Mouse (Mus musculus): ENCODE measurements around the gene Spdl1. TPM values are rescaled to one million over a fixed set of nuclear protein-coding genes. Genes with fewer than 3 reads are reported as not detected.

Gene Spdl1
- polyA plus RNA-seq, 2 experiments = 12.6 to 15.5 TPM

GRCm38 (mm10) chr11:34856652-34857051 is 23.2 kb upstream of the Spdl1 start:
- Histone ChIP-seq H3K27ac (no peak overlapping the region), H3K9me3 (ENCODE audit: control insufficient read depth, low read length) (no peaks in the 10 kb centered on the region), H3K9ac (replicated peaks) (no peak overlapping the region), H3K27me3 (ENCODE audit: control insufficient read depth, insufficient read depth, low read length) (no peaks in the 10 kb centered on the region), H3K36me3 (replicated peaks; ENCODE audit: control insufficient read depth, insufficient read depth, low read depth) (no peaks in the 10 kb centered on the region), H3K4me2 (ENCODE audit: low read depth) (no peak overlapping the region), H3K4me3 (ENCODE audit: insufficient read depth in 1 of 2, low read depth in 2 of 2, low read length in 2 of 2) (no peak overlapping the region), H3K4me1 (replicated peaks; ENCODE audit: control insufficient read depth in 2 of 2, insufficient read depth in 2 of 2, low read length in 1 of 2) (no peaks in the 10 kb centered on the region)
- WGBS (ENCODE audit: insufficient replicate concordance) = 28% methylated on average over 3 of the region's 3 CpGs
- DNase-seq (ENCODE audit: low read depth in 3 of 3, low spot score in 3 of 3) (no peak), ATAC-seq (ENCODE audit: insufficient read depth) (no peak)
- TF ChIP-seq EP300 (IDR thresholded peaks at IDR 0.05; ENCODE audit: low read depth) = no peak
- TF ChIP-seq CTCF (IDR thresholded peaks at IDR 0.05; ENCODE audit: low read depth) = no peak

GRCm38 (mm10) chr11:34846268-34846652 is 12.8 kb upstream of the Spdl1 start:
- Histone ChIP-seq H3K4me1 (replicated peaks; ENCODE audit: control insufficient read depth in 2 of 2, insufficient read depth in 2 of 2, low read length in 1 of 2) (peaks cover 0 to 2% of the 10 kb centered on the region in 2 experiments; a peak in 1 of 4 replicates), H3K9ac (replicated peaks) (no peak overlapping the region), H3K36me3 (replicated peaks; ENCODE audit: control insufficient read depth, insufficient read depth, low read depth) (no peaks in the 10 kb centered on the region), H3K9me3 (ENCODE audit: control insufficient read depth, low read length) (no peaks in the 10 kb centered on the region), H3K27ac (no peak overlapping the region), H3K4me2 (ENCODE audit: low read depth) (0 out of 2 replicates have a peak overlapping the region, but pooled peaks have one; percentile 18), H3K27me3 (ENCODE audit: control insufficient read depth, insufficient read depth, low read length) (no peaks in the 10 kb centered on the region), H3K4me3 (ENCODE audit: insufficient read depth in 1 of 2, low read depth in 2 of 2, low read length in 2 of 2) (no peak overlapping the region; a peak in 1 of 4 replicates)
- DNase-seq (ENCODE audit: low read depth in 3 of 3, low spot score in 3 of 3) = no peak
- no peak for ATAC-seq (ENCODE audit: insufficient read depth)
- TF ChIP-seq CTCF (IDR thresholded peaks at IDR 0.05; ENCODE audit: low read depth) = no peak
- TF ChIP-seq EP300 (IDR thresholded peaks at IDR 0.05; ENCODE audit: low read depth) = no peak
- WGBS (ENCODE audit: insufficient replicate concordance) = 65% methylated on average over 5 of the region's 5 CpGs

DNA sequence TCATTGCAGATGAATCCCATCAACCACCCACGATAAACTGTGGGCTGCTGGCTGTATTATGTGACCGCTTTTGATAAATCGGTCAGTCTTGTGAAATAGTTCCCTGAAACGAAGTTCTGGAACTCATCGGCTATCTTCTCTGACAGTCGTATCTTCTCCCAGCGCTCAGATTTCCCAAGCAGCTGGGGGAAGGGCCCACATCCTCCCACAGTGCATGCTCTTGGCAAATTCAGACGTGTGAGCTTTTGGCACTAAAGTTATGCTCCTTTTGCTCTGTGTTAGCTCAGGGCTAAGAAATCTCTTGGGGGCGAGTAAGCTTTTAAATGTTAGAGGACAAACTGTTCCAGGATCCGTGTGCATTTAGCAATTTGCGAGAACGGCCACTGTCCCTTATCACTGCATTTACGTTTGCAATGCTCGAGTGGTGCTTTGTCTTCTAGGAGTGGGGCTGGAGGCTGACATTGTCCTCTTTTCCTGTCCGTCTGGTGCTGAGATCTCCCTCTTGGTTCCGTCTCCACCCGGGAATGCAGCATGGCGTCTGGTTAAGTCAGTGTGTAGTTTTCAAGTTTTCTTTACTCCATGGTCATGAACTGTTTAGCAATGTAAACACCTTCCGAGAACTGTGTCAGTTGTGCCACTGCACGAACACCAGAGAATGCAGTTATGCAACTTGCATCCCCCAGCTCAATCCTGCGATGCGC is 12.3 kb upstream of the Spdl1 start:
- DNase-seq (ENCODE audit: low read depth in 3 of 3, low spot score in 3 of 3) (no peak), ATAC-seq (ENCODE audit: insufficient read depth) (no peak)
- Histone ChIP-seq H3K4me1 (replicated peaks; ENCODE audit: control insufficient read depth in 2 of 2, insufficient read depth in 2 of 2, low read length in 1 of 2) (peaks cover 0 to 2% of the 10 kb centered on the region in 2 experiments; a peak in 1 of 4 replicates), H3K9me3 (ENCODE audit: control insufficient read depth, low read length) (no peaks in the 10 kb centered on the region), H3K27ac (no peak overlapping the region), H3K4me3 (ENCODE audit: insufficient read depth in 1 of 2, low read depth in 2 of 2, low read length in 2 of 2) (no peak overlapping the region; a peak in 1 of 4 replicates), H3K4me2 (ENCODE audit: low read depth) (0 out of 2 replicates have a peak overlapping the region, but pooled peaks have one; percentile 18), H3K9ac (replicated peaks) (no peak overlapping the region), H3K27me3 (ENCODE audit: control insufficient read depth, insufficient read depth, low read length) (no peaks in the 10 kb centered on the region), H3K36me3 (replicated peaks; ENCODE audit: control insufficient read depth, insufficient read depth, low read depth) (no peaks in the 10 kb centered on the region)
- WGBS (ENCODE audit: insufficient replicate concordance) = 38% methylated on average over 22 of the region's 22 CpGs
- TF ChIP-seq CTCF (IDR thresholded peaks at IDR 0.05; ENCODE audit: low read depth) = no peak
- TF ChIP-seq EP300 (IDR thresholded peaks at IDR 0.05; ENCODE audit: low read depth) = no peak

DNA sequence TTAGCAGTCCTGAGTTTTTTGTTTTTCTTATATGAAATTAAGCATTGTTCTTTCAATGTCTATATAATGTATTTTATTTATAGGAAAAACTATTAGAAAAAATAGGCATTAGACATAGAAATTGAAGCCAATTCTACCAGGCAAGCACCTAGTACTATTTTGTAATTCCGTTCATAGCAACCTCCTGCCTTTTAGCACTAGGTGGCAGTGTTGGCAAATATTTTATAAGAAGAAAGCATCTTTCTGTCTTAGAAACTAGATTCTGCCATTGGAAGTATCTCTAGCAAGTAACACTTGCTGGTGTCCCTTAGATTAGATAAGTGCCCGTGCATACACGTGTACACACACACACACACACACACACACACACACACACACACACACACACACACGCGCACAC is 10.1 kb upstream of the Spdl1 start:
- Histone ChIP-seq H3K4me3 (ENCODE audit: insufficient read depth in 1 of 2, low read depth in 2 of 2, low read length in 2 of 2) (no peak overlapping the region), H3K9ac (replicated peaks) (no peak overlapping the region), H3K27ac (no peak overlapping the region), H3K36me3 (replicated peaks; ENCODE audit: control insufficient read depth, insufficient read depth, low read depth) (no peaks in the 10 kb centered on the region), H3K27me3 (ENCODE audit: control insufficient read depth, insufficient read depth, low read length) (no peaks in the 10 kb centered on the region), H3K4me2 (ENCODE audit: low read depth) (no peak overlapping the region), H3K4me1 (replicated peaks; ENCODE audit: control insufficient read depth in 2 of 2, insufficient read depth in 2 of 2, low read length in 1 of 2) (peaks cover 0 to 2% of the 10 kb centered on the region in 2 experiments; a peak in 1 of 4 replicates), H3K9me3 (ENCODE audit: control insufficient read depth, low read length) (no peaks in the 10 kb centered on the region)
- DNase-seq (ENCODE audit: low read depth in 3 of 3, low spot score in 3 of 3) (peak in 1 of 3 experiments; percentile 20), ATAC-seq (ENCODE audit: insufficient read depth) (no peak)
- TF ChIP-seq EP300 (IDR thresholded peaks at IDR 0.05; ENCODE audit: low read depth) (no peak), CTCF (IDR thresholded peaks at IDR 0.05; ENCODE audit: low read depth) (peak; percentile 44; the same call in 1 of the 2 replicates)
- WGBS (ENCODE audit: insufficient replicate concordance) = 29% methylated on average over 5 of the region's 5 CpGs

DNA sequence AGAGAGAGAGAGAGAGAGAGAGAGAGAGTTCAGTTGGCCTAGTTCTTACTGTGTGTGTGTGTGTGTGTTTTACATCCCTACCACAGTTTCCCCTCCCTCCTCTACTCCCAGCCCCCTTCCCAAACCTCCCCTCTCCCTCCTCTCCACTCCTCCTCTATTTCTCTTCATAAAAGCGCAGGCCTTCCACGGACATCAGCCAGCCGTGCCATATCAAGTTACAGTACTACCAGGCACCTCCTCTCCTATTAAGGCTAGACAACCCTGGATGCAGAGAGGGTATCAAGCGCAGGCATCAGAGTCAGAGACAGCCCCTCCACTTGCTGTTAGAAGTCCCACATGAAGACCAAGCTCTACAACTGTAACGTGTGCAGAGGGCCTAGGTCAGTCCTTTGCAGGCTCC is 6.8 kb upstream of the Spdl1 start:
- 40% methylated on average over 5 of the region's 5 CpGs for WGBS (ENCODE audit: insufficient replicate concordance)
- H3K27ac ChIP-seq = no peak overlapping the region
- no peak for DNase-seq (ENCODE audit: low read depth in 3 of 3, low spot score in 3 of 3)
- no peak overlapping the region for H3K9ac ChIP-seq (replicated peaks)
- TF ChIP-seq EP300 (IDR thresholded peaks at IDR 0.05; ENCODE audit: low read depth) (no peak), CTCF (IDR thresholded peaks at IDR 0.05; ENCODE audit: low read depth) (no peak)
- H3K9me3 ChIP-seq (ENCODE audit: control insufficient read depth, low read length) = no peaks in the 10 kb centered on the region
- H3K4me3 ChIP-seq (ENCODE audit: insufficient read depth in 1 of 2, low read depth in 2 of 2, low read length in 2 of 2) = no peak overlapping the region
- ATAC-seq (ENCODE audit: insufficient read depth) = no peak
- no peak overlapping the region for H3K4me2 ChIP-seq (ENCODE audit: low read depth)
- no peaks in the 10 kb centered on the region for H3K27me3 ChIP-seq (ENCODE audit: control insufficient read depth, insufficient read depth, low read length)
- no peaks in the 10 kb centered on the region for H3K36me3 ChIP-seq (replicated peaks; ENCODE audit: control insufficient read depth, insufficient read depth, low read depth)
- no peaks in the 10 kb centered on the region for H3K4me1 ChIP-seq (replicated peaks; ENCODE audit: control insufficient read depth in 2 of 2, insufficient read depth in 2 of 2, low read length in 1 of 2)
